Mouse (Mus musculus) 416B (cell line): ENCODE data around the gene 4930447C04Rik.

ENCODE experiments used
- DNase-seq: peaks from one replicate; pipeline ENCODE4 v3.0.0; 2011; ENCODE audit warnings: low read depth

The 4930447C04Rik gene

DNA sequence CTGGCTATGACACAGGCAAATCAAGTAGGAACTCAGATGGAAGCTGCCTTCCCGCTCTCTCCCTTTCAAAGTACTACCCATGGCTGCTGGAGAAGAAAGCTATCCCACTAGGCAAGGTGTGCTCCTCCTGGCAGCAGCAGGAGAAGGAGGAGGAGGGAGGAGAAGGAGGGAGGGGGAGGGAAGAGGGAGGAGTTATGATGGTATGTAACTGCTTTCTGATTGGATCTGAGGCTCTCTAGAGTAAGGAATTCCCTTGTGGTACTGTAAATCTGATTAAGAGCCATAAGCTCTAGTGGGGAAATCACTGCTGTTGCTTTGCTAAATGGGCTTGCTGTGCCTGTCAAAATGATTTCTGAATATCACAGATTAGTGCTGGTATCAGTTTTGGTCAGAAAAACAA, 99.1 kb downstream of the 4930447C04Rik start:
- no peak for DNase-seq

DNA sequence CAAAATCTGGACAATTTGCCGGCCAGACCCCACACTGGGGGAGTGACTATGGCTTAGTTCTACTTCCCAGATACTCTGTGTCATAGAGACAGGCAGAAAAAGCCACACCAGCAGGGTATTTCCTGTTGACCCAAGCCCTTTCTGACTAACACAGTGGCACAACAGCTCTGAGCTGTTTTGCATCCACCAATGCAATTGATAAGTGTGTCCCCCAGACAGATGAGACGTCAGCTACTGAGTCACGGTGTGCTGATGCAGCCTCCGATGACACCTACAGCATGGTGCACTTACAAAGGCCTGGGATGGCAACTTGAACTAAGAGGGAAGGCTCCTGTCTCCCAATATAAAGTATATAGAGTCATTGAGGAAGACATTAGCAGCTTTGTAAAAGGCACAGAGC, 103.3 kb downstream of the 4930447C04Rik start:
- no peak for DNase-seq

DNA sequence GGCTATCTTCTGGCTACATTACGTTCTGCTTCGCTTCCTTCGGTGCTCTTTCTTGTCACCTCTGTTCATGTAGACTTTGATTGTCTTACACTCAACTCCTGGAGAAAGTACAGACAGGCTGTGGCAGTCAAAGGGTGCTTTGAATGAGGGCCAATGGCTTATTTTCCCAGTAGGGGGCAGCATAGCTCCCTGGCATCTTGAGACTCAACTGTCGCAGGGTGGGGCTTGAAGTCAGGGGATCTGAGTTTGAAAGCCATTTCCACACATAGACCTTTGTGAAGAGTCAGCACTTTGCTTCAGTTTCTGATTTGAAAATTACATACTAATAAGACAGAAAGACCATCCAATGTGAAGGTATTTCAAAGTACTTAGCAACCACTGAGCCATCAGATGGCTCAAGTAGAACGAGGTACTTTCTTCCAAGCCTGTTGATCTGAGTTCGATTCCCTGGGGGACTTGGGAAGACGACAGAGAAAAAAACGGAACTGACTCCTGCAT, 105.0 kb downstream of the 4930447C04Rik start:
- peak; percentile 46 for DNase-seq

DNA sequence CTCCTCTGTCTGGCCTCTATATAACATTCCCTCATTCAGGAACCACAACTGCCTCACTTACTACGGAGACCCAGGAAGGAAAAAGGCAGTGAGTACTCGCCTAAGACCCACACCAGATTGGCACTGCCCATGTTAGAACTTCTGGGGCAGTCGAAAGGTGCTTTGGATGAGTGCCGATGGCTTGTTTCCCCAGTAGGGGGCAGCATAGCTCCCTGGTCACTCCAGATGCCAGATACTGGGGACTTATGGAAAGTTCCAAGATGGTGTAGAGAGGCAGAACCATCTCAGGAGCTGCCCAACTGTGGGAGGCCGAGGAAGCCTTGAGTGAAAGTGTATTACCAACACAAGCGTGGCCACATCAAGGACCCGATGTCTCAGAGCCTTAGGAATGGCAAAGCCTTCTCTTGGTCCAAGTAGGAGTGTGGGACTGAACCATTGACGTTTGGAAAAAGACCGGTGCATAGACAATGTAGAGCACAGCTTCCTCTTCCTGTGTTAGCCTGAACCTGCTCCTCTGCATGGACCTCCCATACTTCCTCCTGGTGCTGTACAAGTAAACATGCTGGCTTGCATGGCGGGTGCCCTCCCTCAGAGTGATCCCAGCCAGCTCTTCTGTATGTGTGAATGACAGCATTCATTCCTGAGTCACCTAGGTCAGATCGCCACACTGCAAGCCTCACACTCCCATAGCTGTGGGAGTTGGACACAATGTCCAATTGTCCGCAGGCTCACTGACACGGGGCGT, 105.6 kb downstream of the 4930447C04Rik start:
- DNase-seq = peak; percentile 72

DNA sequence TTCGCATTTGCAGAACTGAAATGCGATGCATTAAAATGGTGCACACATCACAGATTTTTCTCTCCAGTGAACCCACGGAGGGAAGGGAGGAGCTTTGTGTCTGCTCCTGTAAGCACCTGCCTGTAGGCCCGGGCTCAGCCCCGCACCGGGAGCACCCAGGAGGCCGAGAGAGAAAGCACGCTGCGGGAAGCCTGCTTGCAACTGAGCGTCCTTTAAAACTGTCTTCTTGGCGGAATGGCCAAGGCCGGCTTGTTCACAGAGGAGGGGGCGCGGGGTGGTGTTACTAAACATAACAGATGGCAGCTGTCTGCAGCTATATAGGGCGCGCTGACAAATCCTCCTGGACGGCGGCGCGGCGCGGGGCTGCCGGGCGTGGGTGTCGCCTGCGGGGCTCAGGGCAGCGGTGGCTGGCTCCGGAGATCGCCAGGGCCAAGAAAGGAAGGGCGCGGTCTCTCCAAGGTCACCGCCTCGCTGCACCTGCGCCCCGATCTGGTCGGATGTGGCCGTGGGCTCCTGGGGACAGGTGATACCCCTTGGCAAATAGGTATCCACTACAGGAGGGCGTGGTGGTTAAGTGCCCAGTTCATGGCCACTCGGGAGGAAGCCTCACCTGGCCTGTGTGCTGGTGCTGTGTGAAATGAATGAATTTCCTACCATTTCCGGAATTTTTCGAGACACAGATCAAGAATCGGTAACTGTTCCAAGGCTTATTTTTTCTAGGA, 108.7 kb downstream of the 4930447C04Rik start:
- DNase-seq = no peak
